Mouse (Mus musculus): ENCODE measurements at regions not wholly inside any gene's neighbourhood (a gene's known extent, or its start where the extent isn't known, plus 50 kb on each side); places are given as distances from the start of the nearest gene placed in this dataset.
"Not testable (repeated sequence)": the region's sequence is repeated elsewhere in the genome, so short reads cannot be mapped to it uniquely, and the experiment has no call there.

GRCm38 (mm10) chr9:11192183-11192582 is 287.6 kb upstream of the Cntn5 start:
- DNase-seq = no peak

GRCm38 (mm10) chr9:11145799-11146198 is 241.2 kb upstream of the Cntn5 start:
- DNase-seq = no peak

DNA sequence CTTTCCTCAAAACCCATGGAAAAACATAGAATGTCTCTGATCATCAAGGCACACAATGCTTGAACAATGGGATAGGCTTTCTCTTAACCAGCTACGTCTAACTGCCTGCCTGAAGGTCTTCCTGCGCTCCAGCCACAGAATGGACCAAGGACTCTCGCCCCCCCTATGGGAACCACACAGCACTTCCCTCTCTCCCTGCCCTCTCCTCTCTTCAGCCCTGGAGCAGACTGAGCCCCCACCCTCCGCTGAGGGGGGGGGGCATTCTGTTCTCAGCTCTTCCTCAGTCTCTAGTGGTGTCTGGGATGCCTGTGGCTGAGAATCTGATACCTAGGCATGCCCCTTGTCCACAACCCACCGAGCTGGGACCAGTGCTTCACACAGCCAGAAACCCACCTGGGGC is 222.3 kb upstream of the Cntn5 start:
- no peak for DNase-seq

GRCm38 (mm10) chr9:11119153-11119552 is 214.6 kb upstream of the Cntn5 start:
- DNase-seq = no peak

DNA sequence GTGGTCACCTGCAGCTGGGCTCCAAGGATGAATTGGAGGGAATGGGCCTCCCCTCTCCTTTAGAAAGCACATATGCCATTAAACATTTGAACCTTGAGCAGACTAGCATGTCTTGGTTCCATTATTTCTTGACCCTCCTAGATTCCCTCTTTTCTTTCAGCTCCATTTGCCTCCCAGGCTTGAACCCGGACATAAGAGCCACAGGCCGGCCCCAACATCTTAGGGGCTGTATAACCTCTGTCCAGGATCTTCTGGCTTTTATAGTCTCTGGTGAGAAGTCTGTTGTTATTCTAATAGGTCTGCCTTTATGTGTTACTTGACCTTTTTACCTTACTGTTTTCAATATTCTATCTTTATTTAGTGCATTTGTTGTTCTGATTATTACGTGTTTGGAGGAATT is 203.3 kb upstream of the Cntn5 start:
- DNase-seq = not testable (repeated sequence)

DNA sequence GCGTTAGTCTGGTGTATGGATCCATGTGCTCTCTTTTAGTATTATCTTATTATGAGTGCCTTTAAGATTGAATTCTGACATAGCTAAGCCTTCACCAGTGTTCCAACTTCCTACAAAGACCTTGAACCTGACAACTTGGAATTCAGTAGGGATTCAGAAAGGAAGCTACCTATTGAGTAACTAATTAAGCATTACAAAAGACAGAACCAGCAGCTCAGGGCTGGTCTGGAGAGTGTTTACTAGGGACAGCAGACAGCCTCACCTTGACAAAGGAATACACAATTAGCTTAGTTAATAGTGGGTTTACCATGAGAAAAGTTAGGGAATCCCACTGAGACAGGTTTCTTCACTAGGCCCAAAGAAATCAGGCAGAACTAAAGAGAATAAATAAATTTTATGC is 202.6 kb upstream of the Cntn5 start:
- DNase-seq = not testable (repeated sequence)

DNA sequence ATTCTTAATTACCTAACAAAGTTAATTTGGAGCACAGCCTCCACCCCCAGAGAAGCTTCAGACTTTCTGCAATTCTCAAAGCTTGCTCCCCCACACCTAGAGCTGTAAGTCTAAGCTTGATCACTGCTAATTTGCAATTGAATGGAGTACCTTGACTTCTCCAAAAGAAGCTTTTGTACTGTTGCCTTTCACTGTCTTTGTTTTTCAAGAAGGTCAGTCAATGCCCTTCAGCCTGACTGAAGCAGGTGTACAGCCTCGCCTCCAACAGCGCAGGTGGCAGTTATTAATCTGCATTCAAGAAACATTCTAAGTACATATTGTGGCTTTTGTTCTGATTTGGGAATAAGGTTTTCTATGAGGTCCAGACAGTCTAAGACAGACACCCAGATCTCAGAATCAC is 201.7 kb upstream of the Cntn5 start:
- no peak for DNase-seq

DNA sequence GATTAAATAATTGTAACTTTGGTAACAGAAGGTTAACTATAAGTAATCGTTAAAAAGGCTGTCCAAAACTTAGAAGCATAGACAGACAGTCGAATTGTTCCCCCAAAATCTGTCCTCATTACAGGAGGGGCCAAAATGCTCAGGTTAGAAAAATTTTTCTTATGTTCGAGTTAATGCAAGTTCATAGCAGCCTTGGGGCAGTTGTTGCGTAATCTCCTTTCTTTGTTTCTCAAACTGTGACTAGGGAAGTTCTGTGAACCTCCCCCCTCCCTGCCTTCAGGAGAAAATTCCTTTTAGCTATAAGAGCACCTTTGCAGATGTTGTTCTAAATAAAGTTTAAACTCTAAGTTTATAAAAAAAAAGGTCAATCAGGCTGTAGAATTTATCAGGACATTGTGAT is 198.9 kb upstream of the Cntn5 start:
- no peak for DNase-seq

- DNase-seq = no peak
Observed at GRCm38 (mm10) chr9:11092874-11093273, 188.3 kb upstream of the Cntn5 start.

DNA sequence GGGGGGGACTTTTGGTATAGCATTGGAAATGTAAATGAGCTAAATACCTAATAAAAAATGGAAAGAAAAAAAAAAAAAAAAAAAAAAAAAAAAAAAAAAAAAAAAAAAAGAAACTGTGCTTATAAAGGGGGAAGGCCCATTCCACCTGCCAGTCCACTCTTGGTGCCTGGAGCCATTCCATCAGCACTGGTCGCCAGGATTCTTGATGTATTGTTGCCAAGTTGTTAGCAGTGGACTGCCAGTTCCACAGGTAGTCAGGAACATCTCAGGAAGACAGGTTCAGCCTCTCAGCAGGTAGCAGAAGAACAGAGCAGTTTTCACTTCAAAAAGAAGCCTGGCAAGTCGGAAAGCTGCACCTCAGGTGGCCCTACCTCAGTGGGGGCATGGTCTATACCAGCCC is 162.6 kb upstream of the Cntn5 start:
- not testable (repeated sequence) for DNase-seq

DNA sequence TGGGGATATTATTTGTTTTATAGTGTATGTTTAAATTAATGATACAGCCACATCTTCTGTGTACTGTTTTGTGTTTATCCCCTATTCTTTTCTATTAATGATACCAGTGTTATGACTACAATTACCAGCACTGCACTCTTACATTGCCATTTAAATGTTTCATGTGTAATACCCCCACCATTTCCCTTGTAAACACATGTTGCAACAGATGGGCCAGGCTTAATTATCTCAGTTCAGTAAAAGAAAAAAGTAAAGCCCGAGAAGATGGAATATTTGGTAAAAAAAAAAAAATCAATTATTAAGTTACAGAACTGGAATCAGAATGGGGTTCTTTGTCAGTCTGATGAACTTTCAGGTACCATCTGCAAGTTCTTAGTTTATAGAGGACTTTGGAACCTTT is 158.3 kb upstream of the Cntn5 start:
- DNase-seq = no peak
